9 mouse cellular contexts compared by ENCODE assay signal in genomic region chr7:25279861-25280791, GRCm38 (mm10). TPM values are rescaled to one million over a fixed set of nuclear protein-coding genes. Genes with fewer than 3 reads are reported as not detected.
A peak's percentile ranks its signal among the peaks of the same experiment; 100 is the strongest.
DNase-seq lines count a peak whose midpoint lies in the region; ATAC-seq lines count a peak whose summit lies in the region.
"Had no signal": no experiment of that assay in that cellular context is flagged by ENCODE, and none has a peak within 500 bp of the region (broad histone marks: within the 10 kb centered on the region; RNA-seq: fewer than 3 reads in every experiment).

No protein-coding gene starts in this region.

- H3K27me3 ChIP-seq in embryonic facial prominence, embryonic 12.5 days = no peaks in the 10 kb centered on the region
- H3K27me3 ChIP-seq in heart, embryonic 15.5 days = no peaks in the 10 kb centered on the region

- peak; percentile 61 for ATAC-seq in embryonic facial prominence, embryonic 12.5 days (ENCODE audit: insufficient number of reproducible peaks, insufficient read depth, low FRiP score, low TSS enrichment)
- peak; percentile 9 for ATAC-seq in heart, embryonic 15.5 days (replicated peaks; ENCODE audit: insufficient number of reproducible peaks, insufficient read depth, low FRiP score, low read depth)

- peak overlapping the region; percentile 61 for H3K9ac ChIP-seq in embryonic facial prominence, embryonic 12.5 days
- peak overlapping the region; percentile 66 for H3K9ac ChIP-seq in heart, embryonic 15.5 days

- H3K9me3 ChIP-seq in embryonic facial prominence, embryonic 12.5 days = no peaks in the 10 kb centered on the region
- H3K9me3 ChIP-seq in heart, embryonic 15.5 days (replicated peaks) = no peaks in the 10 kb centered on the region

- peak overlapping the region; percentile 89 for H3K4me3 ChIP-seq in embryonic facial prominence, embryonic 12.5 days
- H3K4me3 ChIP-seq in heart, embryonic 15.5 days = peak overlapping the region; percentile 83

- WGBS in embryonic facial prominence, embryonic 12.5 days = 0% methylated on average over 6 of the region's 6 CpGs
- WGBS in heart, embryonic 15.5 days = 2% methylated on average over 6 of the region's 6 CpGs

- H3K4me1 ChIP-seq in embryonic facial prominence, embryonic 12.5 days = peaks cover 59% of the 10 kb centered on the region
- H3K4me1 ChIP-seq in heart, embryonic 15.5 days (replicated peaks) = peaks cover 76% of the 10 kb centered on the region

- peak overlapping the region; percentile 99 for H3K27ac ChIP-seq in embryonic facial prominence, embryonic 12.5 days
- peak overlapping the region; percentile 98 for H3K27ac ChIP-seq in heart, embryonic 15.5 days

- H3K36me3 ChIP-seq in embryonic facial prominence, embryonic 12.5 days = peaks cover 6% of the 10 kb centered on the region
- peaks cover 4% of the 10 kb centered on the region; the same call in 1 of the 2 replicates for H3K36me3 ChIP-seq in heart, embryonic 15.5 days

- H3K4me2 ChIP-seq in embryonic facial prominence, embryonic 12.5 days (replicated peaks) = peak overlapping the region; percentile 92
- H3K4me2 ChIP-seq in heart, embryonic 15.5 days = peak overlapping the region; percentile 80

- peak; percentile 52 for DNase-seq in gastrocnemius, adult 18-20 months (ENCODE audit: low spot score)
- DNase-seq in gastrocnemius, adult 8-10 months (ENCODE audit: low spot score in 2 of 2) = no peak
- DNase-seq in Muller cell, postnatal 12 days (ENCODE audit: inconsistent ontology term) = peak; percentile 84
- peak; percentile 78 for DNase-seq in kidney, postnatal 14 days
- DNase-seq in lung, postnatal 25 days (ENCODE audit: low spot score) = peak; percentile 72
- peak; percentile 80 for DNase-seq in testis, postnatal 10 days (ENCODE audit: low spot score)

RNA-seq across cellular contexts. Expression of gene Cic, which starts 12.6 kb away (rescaled TPM):
- 10 to 100 TPM; 34.8 to 38.3 TPM for total RNA-seq in gastrocnemius, adult 18-20 months (2021)
- 10 to 100 TPM; 26.4 to 38.7 (median 30.1) TPM for total RNA-seq in gastrocnemius, adult 8-10 months (2022)
- 45.7 and 47.0 TPM in 2 replicates for polyA plus RNA-seq in embryonic facial prominence, embryonic 12.5 days (2016; fragmentation: Nextera tagmentation; extraction: Ambion mirVana)
- 22.9 and 27.4 TPM in 2 replicates for polyA plus RNA-seq in heart, embryonic 15.5 days (2015; fragmentation: Nextera tagmentation; extraction: Ambion mirVana)

RNA-seq across cellular contexts. Expression of gene Pafah1b3, which starts 17.7 kb away (rescaled TPM):
- total RNA-seq in gastrocnemius, adult 18-20 months (2021) = 1 to 10 TPM in 1 of 2 experiments, under 1 TPM in 1; 0.82 to 1.1 TPM
- 1 to 10 TPM in 3 of 4 experiments, under 1 TPM in 1; 0.56 to 1.5 (median 1.1) TPM for total RNA-seq in gastrocnemius, adult 8-10 months (2022)
- 317 and 337 TPM in 2 replicates for polyA plus RNA-seq in embryonic facial prominence, embryonic 12.5 days (2016; fragmentation: Nextera tagmentation; extraction: Ambion mirVana)
- polyA plus RNA-seq in heart, embryonic 15.5 days (2015; fragmentation: Nextera tagmentation; extraction: Ambion mirVana) = 103 and 119 TPM in 2 replicates

RNA-seq across cellular contexts. Expression of gene Prr19, which starts 21.1 kb away (rescaled TPM):
- total RNA-seq in gastrocnemius, adult 18-20 months (2021) = not detected
- not detected for total RNA-seq in gastrocnemius, adult 8-10 months (2022)
- 1.0 and 1.9 TPM in 2 replicates for polyA plus RNA-seq in embryonic facial prominence, embryonic 12.5 days (2016; fragmentation: Nextera tagmentation; extraction: Ambion mirVana)
- 0.10 and 0.15 TPM in 2 replicates for polyA plus RNA-seq in heart, embryonic 15.5 days (2015; fragmentation: Nextera tagmentation; extraction: Ambion mirVana)
- total RNA-seq: left cerebral cortex, adult 8-10 months had no signal

RNA-seq across cellular contexts. Expression of gene Tmem145, which starts 25.8 kb away (rescaled TPM):
- not detected for total RNA-seq in gastrocnemius, adult 18-20 months (2021)
- not detected for total RNA-seq in gastrocnemius, adult 8-10 months (2022)
- 2.7 and 4.0 TPM in 2 replicates for polyA plus RNA-seq in embryonic facial prominence, embryonic 12.5 days (2016; fragmentation: Nextera tagmentation; extraction: Ambion mirVana)
- polyA plus RNA-seq in heart, embryonic 15.5 days (2015; fragmentation: Nextera tagmentation; extraction: Ambion mirVana) = 0.05 and 0.27 TPM in 2 replicates

RNA-seq across cellular contexts. Expression of gene Erf, which starts 29.6 kb away (rescaled TPM):
- 1 to 10 TPM; 5.7 to 7.3 TPM for total RNA-seq in gastrocnemius, adult 18-20 months (2021)
- total RNA-seq in gastrocnemius, adult 8-10 months (2022) = 1 to 10 TPM; 4.2 to 5.8 (median 5.7) TPM
- 20.0 and 20.8 TPM in 2 replicates for polyA plus RNA-seq in embryonic facial prominence, embryonic 12.5 days (2016; fragmentation: Nextera tagmentation; extraction: Ambion mirVana)
- polyA plus RNA-seq in heart, embryonic 15.5 days (2015; fragmentation: Nextera tagmentation; extraction: Ambion mirVana) = 12.1 and 13.2 TPM in 2 replicates

Comparison
In these comparisons a context has a peak if more than half of its experiments do, and no peak if none do; other contexts are left out.
1. DNase-seq: peak in gastrocnemius, adult 18-20 months (single experiment), Muller cell, postnatal 12 days (single experiment), kidney, postnatal 14 days (single experiment), lung, postnatal 25 days (single experiment) and testis, postnatal 10 days (single experiment); none in gastrocnemius, adult 8-10 months (0 of 2).